Mouse (Mus musculus): ENCODE data around the gene Phpt1. TPM values are rescaled to one million over a fixed set of nuclear protein-coding genes. Genes with fewer than 3 reads are reported as not detected.
A peak's percentile ranks its signal among the peaks of the same experiment; 100 is the strongest.

The Phpt1 gene
- polyA plus RNA-seq (2015; fragmentation: Nextera tagmentation; extraction: Ambion mirVana), result 148 and 149 TPM in 2 replicates

DNA sequence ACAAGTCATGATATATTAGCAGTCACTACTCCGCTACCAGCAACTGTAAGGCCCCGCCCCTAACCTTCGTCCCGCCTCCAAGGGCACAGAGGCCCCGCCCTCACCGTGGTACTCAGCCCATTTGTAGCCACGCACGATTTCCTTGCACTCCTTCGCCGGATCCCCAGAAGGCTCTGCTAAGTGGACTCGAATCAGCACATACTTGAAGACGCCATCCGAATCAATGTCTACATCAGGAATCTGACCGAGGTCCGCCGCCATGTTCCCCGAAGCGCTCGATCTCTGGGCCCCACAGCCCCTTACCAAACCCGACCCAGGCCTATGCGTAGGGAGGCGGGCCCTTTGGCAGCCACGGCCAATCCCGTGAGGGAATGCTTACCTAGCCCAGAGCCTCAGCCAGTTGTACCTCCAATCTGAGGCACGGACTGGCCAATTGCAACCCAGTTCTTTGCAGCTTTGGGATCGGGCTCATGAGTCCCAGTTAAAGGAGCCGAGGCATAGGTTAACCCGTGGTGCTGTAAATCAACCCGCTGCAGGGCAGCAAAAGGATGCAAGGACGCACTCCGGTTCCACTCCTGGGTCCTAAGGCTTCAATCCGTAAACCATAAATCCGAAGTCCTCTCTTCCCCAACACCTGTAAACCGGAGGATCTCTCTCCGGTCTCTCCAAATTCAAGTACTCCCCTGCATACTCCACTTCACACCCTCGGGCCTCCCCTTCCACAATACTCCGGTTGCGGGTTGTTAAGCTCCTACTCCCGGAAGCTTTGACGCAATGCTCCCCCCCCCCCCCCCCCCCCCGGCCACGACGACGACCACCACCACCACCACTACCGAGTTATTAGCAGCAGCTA, at the start of gene Phpt1, which contains the start of gene Mamdc4:
Gene Phpt1 (minus strand): TSS at position 646 of the 853 bp plus-strand sequence.
Gene Mamdc4 (minus strand): TSS at position 267 of the 853 bp plus-strand sequence.
- Histone ChIP-seq H3K4me3 (ENCODE audit: low read depth, low read length) (peak within 1 kb of the TSS; percentile 52), H3K27me3 (ENCODE audit: control insufficient read depth, insufficient read depth, low read depth, low read length) (peaks cover 40% of the 10 kb centered on the region), H3K4me2 (ENCODE audit: low read length) (peak within 1 kb of the TSS; percentile 96), H3K9ac (ENCODE audit: low read depth, low read length) (peak within 1 kb of the TSS; percentile 74), H3K4me1 (ENCODE audit: control insufficient read depth, insufficient read depth, low read length) (peaks cover 36% of the 10 kb centered on the region), H3K9me3 (replicated peaks; ENCODE audit: control insufficient read depth, low read length, poor library complexity, severe bottlenecking) (no peaks in the 10 kb centered on the region), H3K27ac (ENCODE audit: low read length) (peak within 1 kb of the TSS; percentile 93), H3K36me3 (ENCODE audit: control insufficient read depth, insufficient read depth, low read length) (peaks cover 17% of the 10 kb centered on the region; the same call in 1 of the 2 replicates)
- ATAC-seq, result peak; percentile 98
- WGBS, result under 1% methylated on average over 43 of the region's 45 CpGs

DNA sequence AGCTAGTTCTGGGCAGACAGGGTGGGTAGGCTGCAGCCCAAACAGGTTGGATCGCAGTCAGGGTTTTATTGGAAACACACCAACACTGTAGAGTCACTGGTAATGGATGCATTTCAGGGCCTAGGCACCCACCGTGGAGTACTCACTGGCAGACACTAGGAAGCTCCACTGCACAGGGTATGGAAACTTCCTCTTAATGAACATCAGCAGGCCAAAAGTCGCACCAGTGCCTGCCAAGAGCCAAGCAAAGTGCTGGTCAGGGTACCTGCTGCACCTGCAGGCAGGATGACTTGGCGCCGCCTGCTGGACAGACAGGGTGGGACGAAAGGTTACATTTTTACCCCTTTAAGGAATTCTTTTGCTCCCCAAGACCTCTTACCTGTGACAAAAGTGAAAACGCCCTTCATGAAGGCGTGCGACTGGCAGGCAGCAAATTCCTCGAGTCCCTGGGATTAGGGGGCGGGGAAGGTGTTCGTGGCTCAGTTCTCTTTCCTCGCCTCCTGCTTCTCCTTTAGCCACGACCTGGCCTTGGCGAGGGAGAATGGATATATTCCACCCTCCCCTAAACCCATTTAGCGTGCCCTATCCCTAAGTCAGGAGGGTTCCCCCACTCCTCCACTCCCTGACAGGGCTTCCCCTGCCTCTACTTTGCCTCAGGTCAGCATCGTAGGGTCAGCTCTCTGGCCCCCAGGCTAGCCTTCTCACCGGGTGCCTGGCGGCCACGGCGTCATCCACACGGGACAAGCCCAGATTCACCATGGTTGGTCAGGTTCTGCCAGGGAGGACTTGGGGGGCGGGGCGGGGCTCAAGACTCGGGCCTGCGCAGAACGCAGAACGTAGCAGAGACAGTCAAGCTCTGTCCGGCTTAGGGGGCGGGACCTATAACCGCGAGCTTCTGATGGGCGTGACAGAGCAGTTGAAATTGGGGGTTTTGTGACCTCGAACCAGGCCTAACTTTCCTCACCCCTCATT, 46.5 kb upstream of the Phpt1 start, which contains the start of gene Tmem141:
Gene Tmem141 (minus strand): TSS at position 777 of the 972 bp plus-strand sequence.
- H3K4me2 ChIP-seq (ENCODE audit: low read length), result peak within 1 kb of the TSS; percentile 85
- no peaks in the 10 kb centered on the region for H3K9me3 ChIP-seq (replicated peaks; ENCODE audit: control insufficient read depth, low read length, poor library complexity, severe bottlenecking)
- peak within 1 kb of the TSS; percentile 80 for H3K27ac ChIP-seq (ENCODE audit: low read length)
- peaks cover 11% of the 10 kb centered on the region for H3K27me3 ChIP-seq (ENCODE audit: control insufficient read depth, insufficient read depth, low read depth, low read length)
- no peaks in the 10 kb centered on the region for H3K36me3 ChIP-seq (ENCODE audit: control insufficient read depth, insufficient read depth, low read length)
- H3K9ac ChIP-seq (ENCODE audit: low read depth, low read length), result peak within 1 kb of the TSS; percentile 81
- 5% methylated on average over 34 of the region's 34 CpGs for WGBS
- peak within 1 kb of the TSS; percentile 61 for H3K4me3 ChIP-seq (ENCODE audit: low read depth, low read length)
- peaks cover 7% of the 10 kb centered on the region for H3K4me1 ChIP-seq (ENCODE audit: control insufficient read depth, insufficient read depth, low read length)
- ATAC-seq, result peak; percentile 97

DNA sequence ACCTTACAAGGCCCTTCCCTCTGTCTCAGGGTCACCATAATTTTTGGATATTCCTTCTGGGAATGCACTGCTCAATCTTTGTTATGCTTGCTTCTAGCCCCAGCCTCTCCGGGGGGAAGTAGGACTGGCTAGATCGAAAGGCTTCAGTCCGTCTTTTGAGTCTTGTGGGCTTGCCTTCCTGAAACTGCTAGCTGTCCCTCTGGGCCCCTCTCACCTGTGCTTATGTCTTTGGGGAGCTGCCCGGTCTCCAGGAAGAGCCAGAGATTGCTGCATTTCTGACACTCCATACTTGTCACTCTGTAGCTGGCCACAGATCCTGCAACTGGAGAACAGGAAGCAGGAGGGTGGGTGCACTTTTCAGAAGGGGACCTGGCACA, 45.8 kb upstream of the Phpt1 start:
- no peaks in the 10 kb centered on the region for H3K36me3 ChIP-seq (ENCODE audit: control insufficient read depth, insufficient read depth, low read length)
- peak overlapping the region; percentile 81 for H3K9ac ChIP-seq (ENCODE audit: low read depth, low read length)

DNA sequence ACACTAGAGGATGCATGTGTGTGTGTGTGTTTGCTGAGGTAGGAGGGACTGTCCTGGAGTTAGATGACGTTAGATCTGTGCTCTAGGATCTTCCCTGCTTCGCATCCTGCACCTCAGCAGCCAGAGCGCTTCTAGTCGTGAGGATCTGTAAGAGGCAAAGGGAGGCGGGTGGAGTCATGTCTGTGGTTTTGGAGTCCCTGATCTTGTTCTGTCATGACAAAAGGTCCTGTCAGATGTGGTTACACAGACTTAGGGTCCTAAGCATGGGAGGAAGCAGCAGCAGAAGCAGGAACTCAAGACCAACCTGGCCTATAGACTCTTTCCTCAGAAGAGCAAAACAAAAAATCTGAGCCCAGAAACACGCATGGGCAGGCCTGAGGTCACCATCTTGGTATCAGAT, 45.4 kb upstream of the Phpt1 start:
- Histone ChIP-seq H3K9me3 (replicated peaks; ENCODE audit: control insufficient read depth, low read length, poor library complexity, severe bottlenecking) (0 out of 2 replicates have a peak, but pooled peaks cover 3% of the 10 kb centered on the region), H3K4me2 (ENCODE audit: low read length) (no peak overlapping the region), H3K27ac (ENCODE audit: low read length) (no peak overlapping the region), H3K4me3 (ENCODE audit: low read depth, low read length) (no peak overlapping the region), H3K36me3 (ENCODE audit: control insufficient read depth, insufficient read depth, low read length) (no peaks in the 10 kb centered on the region), H3K4me1 (ENCODE audit: control insufficient read depth, insufficient read depth, low read length) (peaks cover 12% of the 10 kb centered on the region), H3K9ac (ENCODE audit: low read depth, low read length) (no peak overlapping the region), H3K27me3 (ENCODE audit: control insufficient read depth, insufficient read depth, low read depth, low read length) (peaks cover 22% of the 10 kb centered on the region)
- ATAC-seq, result no peak
- 83% methylated on average over 6 of the region's 6 CpGs for WGBS

More for the DNA sequence above, 45.8 kb upstream of the Phpt1 start:
- Histone ChIP-seq H3K27ac (ENCODE audit: low read length) (peak overlapping the region; percentile 80; the same call in 1 of the 2 replicates), H3K4me3 (ENCODE audit: low read depth, low read length) (peak overlapping the region; percentile 61; the same call in 1 of the 2 replicates), H3K27me3 (ENCODE audit: control insufficient read depth, insufficient read depth, low read depth, low read length) (peaks cover 17% of the 10 kb centered on the region), H3K4me2 (ENCODE audit: low read length) (peak overlapping the region; percentile 85), H3K9me3 (replicated peaks; ENCODE audit: control insufficient read depth, low read length, poor library complexity, severe bottlenecking) (no peaks in the 10 kb centered on the region), H3K4me1 (ENCODE audit: control insufficient read depth, insufficient read depth, low read length) (peaks cover 12% of the 10 kb centered on the region)
- no peak for ATAC-seq
- WGBS, result 88% methylated on average over 4 of the region's 4 CpGs

DNA sequence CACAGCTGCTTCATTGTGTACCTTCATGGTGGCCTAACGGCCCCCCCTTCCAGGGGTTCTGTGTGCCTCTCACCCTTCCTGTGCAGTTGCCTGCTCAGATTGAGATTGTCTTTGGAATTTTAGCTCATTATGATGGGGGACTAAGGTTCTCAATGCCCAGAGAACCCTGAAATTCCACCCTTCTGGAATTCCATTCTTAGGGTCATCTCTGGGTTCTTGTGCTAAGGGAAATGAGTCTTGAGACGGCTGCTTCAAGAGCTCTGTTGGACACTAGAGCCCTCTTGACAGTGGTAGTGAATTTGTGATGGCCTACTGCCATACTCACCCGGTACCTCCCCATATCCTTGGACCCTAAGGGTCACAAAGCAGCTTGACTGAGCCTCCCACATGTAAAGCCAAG, 42.6 kb upstream of the Phpt1 start, which contains the start of gene Ccdc183:
Gene Ccdc183 (minus strand): TSS at position 101 of the 400 bp plus-strand sequence.
- Histone ChIP-seq H3K4me3 (ENCODE audit: low read depth, low read length) (no peak within 1 kb of the TSS), H3K4me2 (ENCODE audit: low read length) (no peak within 1 kb of the TSS), H3K9ac (ENCODE audit: low read depth, low read length) (no peak within 1 kb of the TSS), H3K9me3 (replicated peaks; ENCODE audit: control insufficient read depth, low read length, poor library complexity, severe bottlenecking) (0 out of 2 replicates have a peak, but pooled peaks cover 3% of the 10 kb centered on the region), H3K36me3 (ENCODE audit: control insufficient read depth, insufficient read depth, low read length) (no peaks in the 10 kb centered on the region), H3K27ac (ENCODE audit: low read length) (no peak within 1 kb of the TSS), H3K27me3 (ENCODE audit: control insufficient read depth, insufficient read depth, low read depth, low read length) (peaks cover 32% of the 10 kb centered on the region), H3K4me1 (ENCODE audit: control insufficient read depth, insufficient read depth, low read length) (peaks cover 12% of the 10 kb centered on the region)
- WGBS, result 80% methylated on average over 3 of the region's 3 CpGs
- no peak for ATAC-seq

DNA sequence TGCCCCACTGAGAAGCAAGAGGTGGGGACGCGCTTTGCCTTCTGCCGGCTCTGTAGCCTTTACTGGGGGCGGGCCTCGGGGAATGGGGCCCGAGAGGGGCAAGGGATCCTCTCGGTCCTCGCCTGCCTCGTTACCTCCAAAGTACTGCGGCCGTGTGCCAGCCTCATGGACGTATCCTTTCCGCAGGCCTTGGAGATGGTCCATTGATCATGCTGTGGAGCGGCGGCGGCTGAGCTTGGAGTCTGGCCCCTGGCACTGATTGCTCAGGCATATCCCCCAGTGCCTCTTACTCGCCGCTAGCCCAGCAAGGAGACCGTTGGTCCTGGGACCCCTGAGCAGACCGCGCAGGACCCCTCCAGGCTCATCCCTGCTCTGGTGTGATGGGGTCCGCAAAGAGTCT, 41.4 kb upstream of the Phpt1 start:
- peaks cover 32% of the 10 kb centered on the region for H3K27me3 ChIP-seq (ENCODE audit: control insufficient read depth, insufficient read depth, low read depth, low read length)
- 0 out of 2 replicates have a peak, but pooled peaks cover 3% of the 10 kb centered on the region for H3K9me3 ChIP-seq (replicated peaks; ENCODE audit: control insufficient read depth, low read length, poor library complexity, severe bottlenecking)
- no peaks in the 10 kb centered on the region for H3K36me3 ChIP-seq (ENCODE audit: control insufficient read depth, insufficient read depth, low read length)
- no peak overlapping the region for H3K4me3 ChIP-seq (ENCODE audit: low read depth, low read length)
- WGBS, result 20% methylated on average over 22 of the region's 22 CpGs
- H3K27ac ChIP-seq (ENCODE audit: low read length), result no peak overlapping the region
- H3K4me1 ChIP-seq (ENCODE audit: control insufficient read depth, insufficient read depth, low read length), result peaks cover 12% of the 10 kb centered on the region
- ATAC-seq, result no peak
- H3K4me2 ChIP-seq (ENCODE audit: low read length), result no peak overlapping the region
- H3K9ac ChIP-seq (ENCODE audit: low read depth, low read length), result no peak overlapping the region

DNA sequence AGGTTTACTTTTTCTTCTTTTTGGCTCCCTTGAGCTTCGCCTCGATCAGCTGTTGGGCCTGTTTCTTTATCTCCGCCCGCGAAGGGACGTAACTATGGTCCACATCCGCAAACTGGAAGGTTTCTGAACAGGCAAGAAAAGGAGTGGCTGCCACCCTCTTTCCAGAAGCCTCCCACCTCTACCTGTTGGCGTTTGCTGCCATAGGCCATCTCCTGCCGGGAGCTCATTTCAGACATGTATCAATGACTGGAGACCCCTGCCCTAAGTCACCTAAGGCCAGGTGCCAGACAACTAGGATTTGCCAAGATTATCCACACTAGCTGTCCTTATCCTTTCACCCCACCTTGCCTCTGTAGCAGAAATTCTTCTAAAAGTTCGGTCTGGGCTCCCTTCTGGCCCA, 33.6 kb upstream of the Phpt1 start:
- Histone ChIP-seq H3K4me2 (ENCODE audit: low read length) (peak overlapping the region; percentile 80), H3K4me1 (ENCODE audit: control insufficient read depth, insufficient read depth, low read length) (peaks cover 24% of the 10 kb centered on the region), H3K9me3 (replicated peaks; ENCODE audit: control insufficient read depth, low read length, poor library complexity, severe bottlenecking) (no peaks in the 10 kb centered on the region), H3K27ac (ENCODE audit: low read length) (peak overlapping the region; percentile 93), H3K36me3 (ENCODE audit: control insufficient read depth, insufficient read depth, low read length) (no peaks in the 10 kb centered on the region), H3K9ac (ENCODE audit: low read depth, low read length) (peak overlapping the region; percentile 56; the same call in 1 of the 2 replicates), H3K4me3 (ENCODE audit: low read depth, low read length) (peak overlapping the region; percentile 75), H3K27me3 (ENCODE audit: control insufficient read depth, insufficient read depth, low read depth, low read length) (no peaks in the 10 kb centered on the region; the same call in 1 of the 2 replicates)
- 73% methylated on average over 10 of the region's 10 CpGs for WGBS
- peak; percentile 19; the same call in 1 of the 2 replicates for ATAC-seq

Data from midbrain, embryonic 16.5 days (tissue).